Mouse (Mus musculus) heart, adult 2 months (tissue): ENCODE measurements around the gene Galnt7. TPM values are rescaled to one million over a fixed set of nuclear protein-coding genes. Genes with fewer than 3 reads are reported as not detected.
A peak's percentile ranks its signal among the peaks of the same experiment; 100 is the strongest.

Experiments
- DNase-seq, 2 experiments: peaks; one replicate each; pipeline ENCODE4 v3.0.0; 2021
- H3K27ac ChIP-seq: fragments of 200-600 bp; 2 replicates; pipeline ENCODE4 v1.8.1; 2022
- H3K27me3 ChIP-seq: fragments of 200-500 bp; 2 replicates; pipeline ENCODE4 v1.6.1; 2012; ENCODE audit warnings: mild to moderate bottlenecking, low read length, inconsistent platforms, mixed read lengths; ENCODE audit not compliant: control insufficient read depth, insufficient read depth
- H3K36me3 ChIP-seq: fragments of 200-500 bp; 2 replicates; pipeline ENCODE4 v1.6.1; 2012; ENCODE audit warnings: low read length, inconsistent platforms; ENCODE audit not compliant: control insufficient read depth, insufficient read depth
- H3K4me1 ChIP-seq: fragments of 200-500 bp; 2 replicates; pipeline ENCODE4 v1.6.1; 2011; ENCODE audit warnings: low read length; ENCODE audit not compliant: control insufficient read depth, insufficient read depth
- H3K4me3 ChIP-seq: fragments of 200-600 bp; 2 replicates; pipeline ENCODE4 v1.8.1; 2022
- H3K79me2 ChIP-seq: fragments of 200-500 bp; replicated peaks from 2 replicates; pipeline ENCODE4 v1.6.1; 2012; ENCODE audit warnings: mild to moderate bottlenecking, inconsistent platforms, low read length, moderate library complexity, mixed read lengths; ENCODE audit not compliant: control insufficient read depth, insufficient read depth
- H3K9ac ChIP-seq: fragments of 200-500 bp; 2 replicates; pipeline ENCODE4 v1.6.1; 2012; ENCODE audit warnings: low read depth, mild to moderate bottlenecking, control low read depth, inconsistent platforms, low read length, mixed read lengths
- CTCF ChIP-seq: fragments of 200-600 bp; IDR thresholded peaks from 2 replicates; pipeline ENCODE4 v1.8.1; 2022; ENCODE audit warnings: antibody characterized with exemption, mild to moderate bottlenecking, moderate library complexity
- EP300 ChIP-seq: fragments of 200-500 bp; IDR thresholded peaks from 2 replicates; pipeline ENCODE4 v1.6.1; 2011; ENCODE audit warnings: low read depth, low read length, control low read depth; ENCODE audit not compliant: insufficient read depth
- POLR2A ChIP-seq: fragments of 200-500 bp; IDR thresholded peaks from 2 replicates; pipeline ENCODE4 v1.6.1; 2011; ENCODE audit warnings: mild to moderate bottlenecking, low read depth, low read length, control low read depth; ENCODE audit not compliant: insufficient read depth
- WGBS: fragments of 180-500 bp; shearing (Covaris S2); methylation state at CpG from one replicate; pipeline ENCODE4 v1.1.7; 2018; 5-methylcytosine and 5-hydroxymethylcytosine counted together
- intact Hi-C: fragments of 180-260 bp; cut with DNase I; formaldehyde crosslinking; loops from one replicate; pipeline ENCODE4 v1.15.1; 2025
- polyA plus RNA-seq: library from polyadenylated mRNA; depleted of rRNA; stranded (reverse); fragments of >200 nt; gene quantifications from 2 replicates; pipeline ENCODE4 v1.2.3, GENCODE M21; 2012
- total RNA-seq, 2 experiments: library from RNA; stranded (reverse); gene quantifications; 2 replicates each; pipeline ENCODE4 v1.2.3; 2021

Gene Galnt7
- total and polyA plus RNA-seq, 3 experiments = 1.7 to 4.8 (median 4.5) TPM

DNA sequence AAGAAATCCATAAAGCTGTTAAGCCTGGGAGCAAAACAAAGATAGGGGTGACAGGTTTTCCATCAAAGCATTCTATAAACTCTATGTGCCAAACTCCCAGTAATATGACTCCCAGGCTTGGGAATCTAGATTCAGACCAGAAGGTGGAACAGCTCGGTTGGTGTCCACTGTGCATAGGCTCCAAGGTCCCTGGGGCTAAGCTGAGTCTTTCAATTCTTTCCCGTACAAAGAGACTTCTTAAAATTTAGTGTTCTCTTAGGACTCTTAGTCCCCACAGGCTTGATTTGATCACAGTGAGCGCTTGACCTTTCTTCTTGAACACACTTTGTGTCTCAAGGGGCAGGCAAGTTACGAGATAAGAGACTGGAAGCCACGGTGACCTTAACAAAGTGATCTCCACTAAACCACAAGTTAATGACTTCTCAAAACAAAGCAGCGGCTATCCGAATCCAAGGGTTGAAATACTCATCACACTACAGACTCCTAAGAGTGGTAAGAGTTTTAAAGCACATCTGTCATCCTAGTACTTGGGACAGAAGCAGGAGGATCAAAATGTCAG is 41.3 kb downstream of the Galnt7 start:
- peak overlapping the region; percentile 8 for H3K27ac ChIP-seq
- H3K27me3 ChIP-seq = no peaks in the 10 kb centered on the region
- intact Hi-C loops = loop anchor here (5.0 kb wide), 1 partner anchor 41 kb away; the partner anchor contains the start of gene Galnt7
- H3K79me2 ChIP-seq = peaks cover 3% of the 10 kb centered on the region; the same call in 1 of the 2 replicates
- 20% methylated on average over 7 of the region's 7 CpGs for whole genome bisulfite sequencing
- no peak overlapping the region for H3K9ac ChIP-seq
- H3K4me1 ChIP-seq = peaks cover 9% of the 10 kb centered on the region
- DNase-seq = no peak
- TF ChIP-seq EP300 = no peak
- no peak for TF ChIP-seq POLR2A
- TF ChIP-seq CTCF = no peak
- no peak overlapping the region for H3K4me3 ChIP-seq
- H3K36me3 ChIP-seq = peaks cover 10% of the 10 kb centered on the region

DNA sequence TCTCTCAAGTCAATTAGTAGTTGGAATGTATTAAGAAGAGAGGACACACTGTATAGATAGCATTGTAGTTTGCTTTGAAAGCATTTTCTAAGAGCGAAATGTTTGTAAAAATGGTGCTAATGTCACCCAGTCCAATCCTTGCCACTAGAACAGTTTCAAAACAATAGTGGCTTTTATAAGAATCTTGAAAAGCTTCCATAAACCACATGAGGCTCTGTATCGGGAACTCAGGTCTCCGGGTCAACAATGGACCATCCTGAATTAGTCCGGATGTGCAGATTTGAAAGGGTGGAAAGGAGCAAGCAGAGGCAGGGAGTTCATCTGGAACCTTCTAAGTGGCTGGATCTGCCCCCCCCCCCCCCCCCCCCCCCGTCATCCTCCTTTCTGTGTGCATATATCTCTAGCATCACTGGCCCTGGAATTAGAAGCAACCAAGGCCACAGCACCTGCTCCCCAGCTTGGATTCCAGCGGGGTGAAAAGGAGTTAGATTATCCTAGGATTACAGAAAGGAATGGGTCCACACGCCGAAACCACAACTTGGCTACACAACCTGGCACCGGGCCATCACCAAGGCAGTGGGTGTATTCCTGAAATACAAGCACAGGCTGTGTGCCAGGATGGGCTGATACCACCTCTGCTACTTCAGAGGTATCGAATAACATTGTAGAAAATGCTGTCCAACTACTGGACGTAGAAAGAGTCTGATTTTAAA is 42.0 kb downstream of the Galnt7 start:
- TF ChIP-seq POLR2A (no peak), CTCF (no peak), EP300 (no peak)
- H3K79me2 ChIP-seq = peaks cover 3% of the 10 kb centered on the region; the same call in 1 of the 2 replicates
- peaks cover 10% of the 10 kb centered on the region for H3K36me3 ChIP-seq
- peak overlapping the region; percentile 8 for H3K27ac ChIP-seq
- DNase-seq = peak; percentile 29 to 42
- peak overlapping the region; percentile 24; the same call in 1 of the 2 replicates for H3K9ac ChIP-seq
- intact Hi-C loops = loop anchor here (5.0 kb wide), 1 partner anchor 41 kb away; the partner anchor contains the start of gene Galnt7
- WGBS = 41% methylated on average over 10 of the region's 11 CpGs
- H3K4me3 ChIP-seq = no peak overlapping the region
- peaks cover 9% of the 10 kb centered on the region for H3K4me1 ChIP-seq
- no peaks in the 10 kb centered on the region for H3K27me3 ChIP-seq

DNA sequence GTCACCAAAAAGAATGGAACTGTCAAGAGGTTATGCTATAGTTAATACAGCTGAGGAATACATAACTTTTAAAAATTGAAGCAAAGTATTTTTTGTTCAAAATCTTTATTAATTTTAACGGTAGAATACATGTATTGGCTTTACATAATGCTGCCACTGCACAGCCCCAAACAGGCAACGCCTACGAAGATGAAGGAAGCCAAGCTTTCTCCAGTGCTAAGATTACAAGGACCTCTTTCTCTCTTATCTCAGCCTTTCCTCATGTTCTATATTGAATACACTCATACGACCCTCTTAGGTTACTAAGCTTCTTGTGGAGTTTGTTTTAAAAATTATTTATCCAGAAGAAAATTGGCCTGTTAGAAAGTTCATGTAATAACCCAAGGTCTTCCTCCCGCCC is 50.3 kb downstream of the Galnt7 start:
- Histone ChIP-seq H3K9ac (no peak overlapping the region), H3K36me3 (no peaks in the 10 kb centered on the region), H3K4me1 (no peaks in the 10 kb centered on the region; the same call in 1 of the 2 replicates), H3K79me2 (no peaks in the 10 kb centered on the region), H3K27me3 (no peaks in the 10 kb centered on the region), H3K4me3 (no peak overlapping the region), H3K27ac (no peak overlapping the region)
- DNase-seq = no peak
- TF ChIP-seq CTCF = no peak
- TF ChIP-seq EP300 = no peak
- no peak for TF ChIP-seq POLR2A
- intact Hi-C loops = no loop called here
- 67% methylated on average over 5 of the region's 5 CpGs for WGBS

DNA sequence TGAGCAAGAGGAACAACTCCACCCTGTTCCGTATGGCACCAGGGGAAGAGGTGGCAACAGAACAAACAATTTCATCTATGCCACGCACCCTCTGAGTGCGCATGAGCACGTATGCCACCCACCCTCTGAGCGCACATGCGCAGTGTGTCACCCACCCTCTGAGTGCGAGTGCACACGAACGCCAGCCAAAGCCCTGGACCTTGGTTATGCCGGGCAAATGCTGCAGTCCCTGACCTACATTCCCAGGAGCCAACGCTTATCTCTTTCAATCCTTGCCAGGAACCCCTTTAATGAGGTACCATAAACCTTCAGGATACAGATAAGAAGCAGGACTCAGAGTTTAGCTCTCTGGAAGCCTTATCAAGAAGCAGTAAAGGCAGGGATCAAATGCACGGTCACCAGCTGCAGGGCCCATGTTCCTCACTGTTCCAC is 50.8 kb downstream of the Galnt7 start:
- H3K36me3 ChIP-seq = no peaks in the 10 kb centered on the region
- peak in 1 of 2 experiments; percentile 45 for DNase-seq
- WGBS = 63% methylated on average over 12 of the region's 12 CpGs
- no peak overlapping the region for H3K9ac ChIP-seq
- no peak overlapping the region for H3K4me3 ChIP-seq
- intact Hi-C loops = no loop called here
- TF ChIP-seq EP300 = no peak
- H3K79me2 ChIP-seq = no peaks in the 10 kb centered on the region
- no peaks in the 10 kb centered on the region for H3K27me3 ChIP-seq
- H3K4me1 ChIP-seq = no peaks in the 10 kb centered on the region; the same call in 1 of the 2 replicates
- H3K27ac ChIP-seq = no peak overlapping the region

DNA sequence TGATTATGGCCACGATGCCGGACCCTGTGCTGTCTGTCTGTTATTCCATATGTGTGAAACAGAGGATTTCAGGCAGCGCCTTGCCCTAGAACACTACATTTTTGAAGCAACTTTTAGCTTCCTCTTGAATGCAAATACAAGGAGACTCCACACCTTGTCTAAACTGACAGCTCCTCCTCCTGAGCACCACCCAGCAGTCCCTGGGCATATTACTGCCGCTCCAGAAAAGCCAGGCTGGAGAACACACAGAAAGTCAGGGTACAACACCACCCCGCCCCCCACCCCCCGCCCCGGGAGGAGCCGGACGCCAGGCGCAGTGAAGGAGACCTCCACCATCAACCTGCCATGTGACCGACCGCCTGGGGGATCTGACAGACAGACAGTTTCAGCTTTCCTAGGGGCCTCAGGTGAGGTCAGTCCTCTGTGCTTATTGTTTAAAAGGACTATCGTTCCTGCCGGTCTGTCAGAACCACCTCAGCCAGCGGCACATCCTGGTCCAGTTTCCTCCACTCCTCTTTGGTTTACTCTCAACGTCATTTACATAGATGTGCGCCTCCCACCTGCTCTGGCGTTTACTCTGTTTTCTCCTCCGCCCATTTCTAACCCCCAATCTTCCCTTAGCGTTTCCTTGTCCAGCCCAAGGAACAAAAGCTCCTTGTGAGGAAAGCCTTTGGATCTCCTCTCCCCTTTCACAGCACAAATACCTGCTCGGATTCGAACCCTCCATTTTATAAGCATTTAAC is 52.8 kb downstream of the Galnt7 start:
- Histone ChIP-seq H3K4me3 (no peak overlapping the region), H3K36me3 (no peaks in the 10 kb centered on the region), H3K27me3 (no peaks in the 10 kb centered on the region), H3K79me2 (no peaks in the 10 kb centered on the region), H3K27ac (no peak overlapping the region), H3K9ac (no peak overlapping the region), H3K4me1 (no peaks in the 10 kb centered on the region; the same call in 1 of the 2 replicates)
- TF ChIP-seq CTCF = no peak
- no peak for TF ChIP-seq POLR2A
- DNase-seq = no peak
- 45% methylated on average over 22 of the region's 22 CpGs for WGBS
- intact Hi-C loops = no loop called here
